Mouse (Mus musculus) CH12.LX (cell line): ENCODE results near the gene Nedd4.
A peak's percentile ranks its signal among the peaks of the same experiment; 100 is the strongest.

Source experiments
- CTCF ChIP-seq, 2 experiments: IDR thresholded peaks in 1 of 2; conservative IDR thresholded peaks in 1 of 2; 2 replicates each; pipeline ENCODE4 v1.5.1; 2011 to 2012; ENCODE audit warnings: low read depth in 2 of 2, low read length in 2 of 2, improper control_type of control experiment in 1 of 2, inconsistent platforms in 1 of 2, mild to moderate bottlenecking in 1 of 2, moderate library complexity in 1 of 2
- POLR2A ChIP-seq: IDR thresholded peaks from 2 replicates; pipeline ENCODE4 v1.6.1; 2011; ENCODE audit warnings: low read depth, mild to moderate bottlenecking, improper control_type of control experiment, low read length
- TCF12 ChIP-seq: IDR thresholded peaks from 2 replicates; pipeline ENCODE4 v1.6.1; 2014; ENCODE audit warnings: low read depth, mild to moderate bottlenecking, inconsistent platforms, low read length, improper control_type of control experiment

DNA sequence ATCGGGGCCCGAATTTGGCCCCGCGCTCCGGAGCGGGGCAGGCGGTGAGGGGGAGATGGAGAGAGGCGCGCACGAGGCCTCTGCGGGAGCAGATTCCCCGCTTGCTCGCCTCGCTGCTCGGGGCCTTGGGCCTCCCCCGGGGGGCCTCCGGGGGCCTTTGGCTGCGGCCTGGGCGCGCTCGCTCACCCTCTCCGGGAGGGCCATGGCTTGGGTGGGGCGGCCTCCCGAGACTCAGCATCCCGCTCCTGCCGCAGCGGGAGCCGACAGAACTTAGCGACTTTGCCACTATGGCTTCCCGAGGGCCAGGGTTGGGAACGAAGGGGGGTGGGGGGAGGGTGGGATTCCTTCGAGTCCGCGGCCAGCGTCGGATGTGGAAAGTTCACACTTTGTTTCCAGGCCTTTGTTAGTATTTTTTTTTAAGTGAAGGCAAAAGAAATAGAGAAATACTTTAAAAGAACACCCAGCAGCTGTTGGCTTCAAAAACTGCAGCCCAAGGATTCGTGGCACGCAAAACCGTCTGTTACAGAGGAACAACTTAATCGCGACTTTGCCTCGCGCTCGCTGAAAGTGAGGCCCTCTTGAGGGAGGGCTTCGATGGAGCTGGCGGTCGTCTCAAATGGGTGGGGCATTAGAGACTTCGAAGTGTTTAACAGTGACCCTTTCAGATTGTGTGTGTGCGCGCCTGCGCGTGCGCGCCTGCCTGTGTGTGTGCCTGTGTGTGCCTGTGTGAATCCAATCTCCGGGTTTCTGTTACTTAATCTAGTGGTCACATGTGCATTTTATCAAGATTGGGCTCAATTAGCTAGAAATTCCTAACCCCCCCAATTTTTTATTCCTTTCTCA is 766 bp downstream of the Nedd4 start:
- TF ChIP-seq TCF12 (no peak), CTCF (conservative IDR thresholded peaks at IDR 0.05 in 1 of 2, IDR thresholded peaks at IDR 0.05 in 1 of 2; ENCODE audit: low read depth in 2 of 2, low read length in 2 of 2) (no peak), POLR2A (peak; percentile 54)
